Mouse (Mus musculus): Measurements from ENCODE around the gene Gfpt1.

Gfpt1 gene

DNA sequence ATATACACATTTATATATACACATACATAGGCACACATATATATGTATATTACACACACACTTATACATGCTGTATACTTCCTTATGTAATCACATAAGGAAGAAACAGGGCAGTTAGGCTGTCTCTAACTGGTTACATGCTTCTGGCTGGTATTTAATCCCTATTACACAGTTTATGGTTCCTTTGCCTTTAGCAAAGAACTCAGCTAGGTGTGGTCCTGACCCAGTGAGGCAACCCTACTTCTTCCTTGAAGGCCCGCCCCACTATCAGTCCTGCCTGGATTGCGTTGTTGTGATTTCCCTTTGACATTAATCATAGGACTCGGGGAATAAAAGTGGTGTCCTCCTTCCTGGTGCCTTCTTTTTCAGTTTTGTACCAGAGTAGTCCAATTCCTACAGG, 8.3 kb upstream of the Gfpt1 start:
- Histone ChIP-seq H3K36me3 (ENCODE audit: insufficient read depth, low read length) (peaks cover 12% of the 10 kb centered on the region), H3K9me3 (ENCODE audit: low read length) (0 out of 2 replicates have a peak, but pooled peaks cover 3% of the 10 kb centered on the region), H3K4me3 (replicated peaks; ENCODE audit: low read length) (no peak overlapping the region), H3K4me1 (replicated peaks; ENCODE audit: low read depth, low read length) (peaks cover 17% of the 10 kb centered on the region), H3K27me3 (ENCODE audit: insufficient read depth, low read length) (no peaks in the 10 kb centered on the region)
- no peak for TF ChIP-seq NANOG (IDR thresholded peaks at IDR 0.05; ENCODE audit: borderline replicate concordance, low read length)
- TF ChIP-seq CTCF (conservative IDR thresholded peaks at IDR 0.05; ENCODE audit: low read length): no peak
- TF ChIP-seq POU5F1 (IDR thresholded peaks at IDR 0.05; ENCODE audit: borderline replicate concordance, low read length): no peak

DNA sequence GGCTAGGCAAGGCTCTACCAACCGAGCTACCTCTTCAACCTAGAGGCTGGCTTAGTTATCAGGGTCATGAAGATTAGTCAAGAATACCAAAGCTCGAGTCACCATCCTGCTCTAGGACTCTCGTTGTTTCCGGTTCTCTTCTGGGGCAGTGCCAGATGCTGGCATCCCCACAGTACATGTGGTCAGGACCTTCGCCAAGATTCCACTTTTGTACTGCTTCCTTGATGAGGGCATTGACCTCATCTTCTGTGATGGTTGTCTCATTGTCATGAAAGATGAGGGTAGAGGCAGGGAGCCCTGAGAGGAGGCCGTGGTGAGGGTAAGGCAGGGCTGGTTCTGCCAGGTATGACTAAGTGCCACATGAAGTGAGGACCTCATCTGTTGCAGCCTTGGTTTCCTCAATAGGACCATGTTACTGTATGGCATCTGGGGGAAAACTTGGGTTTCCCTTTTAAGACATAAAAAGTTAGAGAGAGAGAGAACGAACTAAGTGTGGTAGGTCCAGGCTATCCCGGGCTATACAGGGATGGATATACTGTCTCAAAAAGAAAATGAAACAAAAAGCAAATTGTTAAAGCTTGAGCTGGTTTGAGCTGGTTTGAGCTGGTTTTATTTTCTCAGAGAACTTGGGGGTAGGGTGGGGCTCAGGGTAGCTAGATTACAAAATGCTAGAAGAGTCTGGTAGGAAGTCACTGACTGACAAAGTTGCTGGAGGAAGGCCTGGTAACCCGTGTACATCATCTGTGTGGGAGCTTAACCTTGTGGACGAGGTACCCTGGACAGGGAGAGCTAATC, 4.6 kb upstream of the Gfpt1 start:
- no peaks in the 10 kb centered on the region for H3K36me3 ChIP-seq (ENCODE audit: insufficient read depth, low read length)
- H3K9me3 ChIP-seq (ENCODE audit: low read length): 0 out of 2 replicates have a peak, but pooled peaks cover 3% of the 10 kb centered on the region
- peaks cover 3% of the 10 kb centered on the region; the same call in 1 of the 2 replicates for H3K27me3 ChIP-seq (ENCODE audit: insufficient read depth, low read length)
- peaks cover 11% of the 10 kb centered on the region for H3K4me1 ChIP-seq (replicated peaks; ENCODE audit: low read depth, low read length)
- H3K4me3 ChIP-seq (replicated peaks; ENCODE audit: low read length): no peak overlapping the region
- TF ChIP-seq NANOG (IDR thresholded peaks at IDR 0.05; ENCODE audit: borderline replicate concordance, low read length) (no peak), POU5F1 (IDR thresholded peaks at IDR 0.05; ENCODE audit: borderline replicate concordance, low read length) (no peak), CTCF (conservative IDR thresholded peaks at IDR 0.05; ENCODE audit: low read length) (no peak)

DNA sequence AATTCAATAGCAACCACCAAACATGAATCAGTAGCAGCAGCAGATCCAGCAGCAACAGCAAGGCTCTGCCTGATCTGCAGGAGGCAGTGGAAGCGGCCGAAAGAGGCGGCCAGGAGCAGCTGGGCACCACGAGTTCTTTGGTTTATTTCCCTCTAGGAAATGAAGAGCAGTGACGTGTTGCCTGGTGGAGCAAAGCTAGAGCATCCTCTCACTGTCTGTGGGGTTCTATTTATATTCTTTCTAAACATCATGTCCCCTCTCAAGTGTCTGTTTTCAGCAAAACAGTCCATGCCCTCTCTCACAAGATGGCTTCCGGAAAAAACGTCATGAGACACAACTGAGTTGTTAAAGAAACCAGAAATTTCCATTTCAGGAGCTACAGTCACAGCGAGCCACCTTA, 3.5 kb upstream of the Gfpt1 start:
- Histone ChIP-seq H3K27me3 (ENCODE audit: insufficient read depth, low read length) (peaks cover 8% of the 10 kb centered on the region; the same call in 1 of the 2 replicates), H3K9me3 (ENCODE audit: low read length) (0 out of 2 replicates have a peak, but pooled peaks cover 3% of the 10 kb centered on the region), H3K4me1 (replicated peaks; ENCODE audit: low read depth, low read length) (peaks cover 17% of the 10 kb centered on the region), H3K36me3 (ENCODE audit: insufficient read depth, low read length) (no peaks in the 10 kb centered on the region), H3K4me3 (replicated peaks; ENCODE audit: low read length) (no peak overlapping the region)
- TF ChIP-seq POU5F1 (IDR thresholded peaks at IDR 0.05; ENCODE audit: borderline replicate concordance, low read length) (no peak), NANOG (IDR thresholded peaks at IDR 0.05; ENCODE audit: borderline replicate concordance, low read length) (no peak), CTCF (conservative IDR thresholded peaks at IDR 0.05; ENCODE audit: low read length) (no peak)

DNA sequence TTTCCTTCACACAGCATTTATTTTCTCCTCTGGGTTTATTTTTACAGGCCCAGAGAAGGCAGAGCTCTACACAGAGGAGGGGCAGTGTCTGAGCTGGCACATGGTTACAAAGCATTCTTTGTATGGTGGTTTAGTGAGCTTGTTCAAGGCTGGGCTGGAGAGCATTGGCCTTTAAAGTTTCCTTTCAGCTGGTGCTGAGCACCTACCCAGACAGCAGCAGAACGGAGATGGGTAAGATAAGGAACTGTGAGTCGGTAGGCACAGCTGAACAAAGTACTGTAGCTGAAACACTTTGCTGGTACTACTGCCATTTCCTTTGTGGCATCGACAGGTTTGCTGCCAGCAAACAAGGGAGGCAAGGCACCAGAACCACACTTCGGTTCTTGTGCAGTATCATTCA, 1.7 kb upstream of the Gfpt1 start:
- H3K4me3 ChIP-seq (replicated peaks; ENCODE audit: low read length): no peak overlapping the region
- H3K36me3 ChIP-seq (ENCODE audit: insufficient read depth, low read length): no peaks in the 10 kb centered on the region
- H3K4me1 ChIP-seq (replicated peaks; ENCODE audit: low read depth, low read length): peaks cover 24% of the 10 kb centered on the region
- no peak for TF ChIP-seq NANOG (IDR thresholded peaks at IDR 0.05; ENCODE audit: borderline replicate concordance, low read length)
- no peak for TF ChIP-seq POU5F1 (IDR thresholded peaks at IDR 0.05; ENCODE audit: borderline replicate concordance, low read length)
- no peak for TF ChIP-seq CTCF (conservative IDR thresholded peaks at IDR 0.05; ENCODE audit: low read length)
- peaks cover 8% of the 10 kb centered on the region; the same call in 1 of the 2 replicates for H3K27me3 ChIP-seq (ENCODE audit: insufficient read depth, low read length)
- H3K9me3 ChIP-seq (ENCODE audit: low read length): 0 out of 2 replicates have a peak, but pooled peaks cover 3% of the 10 kb centered on the region

DNA sequence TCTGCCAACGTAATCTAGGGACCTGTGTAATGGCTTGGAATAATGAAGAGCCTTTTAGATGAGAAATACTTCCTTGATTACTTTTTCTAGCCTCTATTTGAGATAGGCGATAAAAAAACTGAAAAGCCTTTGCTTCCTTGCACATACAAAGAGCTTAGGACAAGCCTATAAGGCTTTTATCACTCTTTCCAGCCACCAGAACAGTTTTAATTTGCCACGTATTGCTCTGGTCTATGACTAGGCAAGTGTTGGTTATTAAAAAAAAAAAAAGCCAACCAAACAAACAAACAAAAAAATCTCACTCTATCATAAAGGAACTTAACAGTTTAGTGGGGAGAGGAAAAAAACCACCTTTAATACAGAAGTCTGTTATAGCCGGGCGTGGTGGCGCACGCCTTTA, 1.2 kb upstream of the Gfpt1 start:
- Histone ChIP-seq H3K36me3 (ENCODE audit: insufficient read depth, low read length) (no peaks in the 10 kb centered on the region), H3K4me3 (replicated peaks; ENCODE audit: low read length) (no peak overlapping the region), H3K9me3 (ENCODE audit: low read length) (0 out of 2 replicates have a peak, but pooled peaks cover 1% of the 10 kb centered on the region), H3K4me1 (replicated peaks; ENCODE audit: low read depth, low read length) (peaks cover 24% of the 10 kb centered on the region), H3K27me3 (ENCODE audit: insufficient read depth, low read length) (peaks cover 8% of the 10 kb centered on the region; the same call in 1 of the 2 replicates)
- TF ChIP-seq CTCF (conservative IDR thresholded peaks at IDR 0.05; ENCODE audit: low read length): no peak
- TF ChIP-seq NANOG (IDR thresholded peaks at IDR 0.05; ENCODE audit: borderline replicate concordance, low read length): no peak
- no peak for TF ChIP-seq POU5F1 (IDR thresholded peaks at IDR 0.05; ENCODE audit: borderline replicate concordance, low read length)

DNA sequence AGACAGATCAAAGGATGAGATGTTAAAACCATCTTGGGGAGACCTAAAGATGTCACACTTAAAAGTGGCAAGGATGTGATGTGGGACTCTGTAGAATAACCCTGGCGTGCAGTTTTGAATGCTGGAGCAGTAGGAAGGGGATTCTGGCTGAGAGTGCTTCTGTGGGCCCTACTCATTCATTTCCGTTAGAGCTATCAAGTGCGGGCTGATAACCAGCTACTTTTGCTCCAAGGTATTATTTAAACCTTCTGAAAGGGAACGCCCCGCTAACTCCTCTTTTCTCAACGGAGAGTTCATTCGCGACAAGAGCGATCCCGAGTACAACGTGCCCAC, 676 bp upstream of the Gfpt1 start:
- H3K9me3 ChIP-seq (ENCODE audit: low read length): no peaks in the 10 kb centered on the region
- H3K4me3 ChIP-seq (replicated peaks; ENCODE audit: low read length): peak overlapping the region; percentile 94
- H3K36me3 ChIP-seq (ENCODE audit: insufficient read depth, low read length): no peaks in the 10 kb centered on the region
- peaks cover 24% of the 10 kb centered on the region for H3K4me1 ChIP-seq (replicated peaks; ENCODE audit: low read depth, low read length)
- peaks cover 8% of the 10 kb centered on the region; the same call in 1 of the 2 replicates for H3K27me3 ChIP-seq (ENCODE audit: insufficient read depth, low read length)
- no peak for TF ChIP-seq NANOG (IDR thresholded peaks at IDR 0.05; ENCODE audit: borderline replicate concordance, low read length)
- TF ChIP-seq CTCF (conservative IDR thresholded peaks at IDR 0.05; ENCODE audit: low read length): no peak
- TF ChIP-seq POU5F1 (IDR thresholded peaks at IDR 0.05; ENCODE audit: borderline replicate concordance, low read length): no peak

DNA sequence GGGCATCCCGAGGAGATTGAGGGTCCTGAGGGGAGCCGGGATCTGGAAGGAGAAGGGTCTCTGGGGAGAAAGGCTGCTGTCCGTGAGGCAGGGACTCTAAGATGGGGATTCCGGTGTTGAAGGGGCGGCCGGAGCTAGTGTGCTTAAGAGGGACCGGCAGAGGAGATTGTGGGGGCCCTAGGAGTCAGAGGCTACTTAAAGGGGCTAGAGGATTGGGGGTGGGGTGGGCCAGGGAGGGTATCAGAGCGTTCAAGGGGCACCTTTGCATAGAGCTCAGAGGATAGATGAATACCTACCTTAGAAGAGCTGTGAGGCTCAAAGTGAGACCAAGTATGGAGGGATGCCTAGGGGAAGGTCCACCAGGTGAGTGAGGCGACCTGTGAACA, 478 bp downstream of the Gfpt1 start:
- no peak for TF ChIP-seq POU5F1 (IDR thresholded peaks at IDR 0.05; ENCODE audit: borderline replicate concordance, low read length)
- TF ChIP-seq NANOG (IDR thresholded peaks at IDR 0.05; ENCODE audit: borderline replicate concordance, low read length): no peak
- TF ChIP-seq CTCF (conservative IDR thresholded peaks at IDR 0.05; ENCODE audit: low read length): no peak
- Histone ChIP-seq H3K36me3 (ENCODE audit: insufficient read depth, low read length) (0 out of 2 replicates have a peak, but pooled peaks cover 4% of the 10 kb centered on the region), H3K4me3 (replicated peaks; ENCODE audit: low read length) (peak overlapping the region; percentile 94), H3K27me3 (ENCODE audit: insufficient read depth, low read length) (peaks cover 8% of the 10 kb centered on the region; the same call in 1 of the 2 replicates), H3K9me3 (ENCODE audit: low read length) (no peaks in the 10 kb centered on the region), H3K4me1 (replicated peaks; ENCODE audit: low read depth, low read length) (peaks cover 24% of the 10 kb centered on the region)

DNA sequence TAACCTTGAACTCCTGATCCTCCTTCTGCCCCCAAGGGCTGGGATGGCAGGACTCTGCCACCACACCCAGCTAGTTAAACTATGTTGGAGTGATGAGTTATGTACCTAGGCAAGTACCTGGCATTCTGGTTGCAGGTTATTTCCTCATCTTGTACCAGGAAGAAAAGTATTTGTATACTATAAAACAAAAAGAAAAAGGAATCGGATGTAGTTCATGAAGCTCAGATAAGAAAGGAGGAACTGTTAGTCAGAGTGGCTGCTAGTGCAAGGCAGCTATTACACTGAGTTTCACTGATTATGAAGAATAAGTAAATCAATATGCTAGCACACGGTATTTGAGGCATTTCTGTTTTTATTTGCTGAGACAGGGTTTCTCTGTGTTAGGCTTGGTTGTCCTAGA, 2.2 kb downstream of the Gfpt1 start:
- H3K4me3 ChIP-seq (replicated peaks; ENCODE audit: low read length): no peak overlapping the region
- TF ChIP-seq POU5F1 (IDR thresholded peaks at IDR 0.05; ENCODE audit: borderline replicate concordance, low read length): no peak
- TF ChIP-seq NANOG (IDR thresholded peaks at IDR 0.05; ENCODE audit: borderline replicate concordance, low read length): no peak
- TF ChIP-seq CTCF (conservative IDR thresholded peaks at IDR 0.05; ENCODE audit: low read length): no peak
- 0 out of 2 replicates have a peak, but pooled peaks cover 5% of the 10 kb centered on the region for H3K36me3 ChIP-seq (ENCODE audit: insufficient read depth, low read length)
- H3K27me3 ChIP-seq (ENCODE audit: insufficient read depth, low read length): peaks cover 8% of the 10 kb centered on the region; the same call in 1 of the 2 replicates
- no peaks in the 10 kb centered on the region for H3K9me3 ChIP-seq (ENCODE audit: low read length)
- H3K4me1 ChIP-seq (replicated peaks; ENCODE audit: low read depth, low read length): peaks cover 22% of the 10 kb centered on the region

Measured in E14TG2a.4 (cell line).